Mouse (Mus musculus): ENCODE results near the gene Fth1. TPM values are rescaled to one million over a fixed set of nuclear protein-coding genes. Genes with fewer than 3 reads are reported as not detected.

The Fth1 gene
- polyA plus RNA-seq, 2 experiments = 1,645 to 3,787 TPM

GRCm38 (mm10) chr19:10033211-10033973 lies 53.0 kb downstream of the Fth1 start:
- Histone ChIP-seq H3K4me1 (replicated peaks; ENCODE audit: control insufficient read depth in 2 of 2, insufficient read depth in 2 of 2, low read length in 1 of 2) (0 out of 4 replicates have a peak, but pooled peaks cover 0 to 8% of the 10 kb centered on the region in 2 experiments), H3K36me3 (replicated peaks; ENCODE audit: control insufficient read depth, insufficient read depth, low read depth) (peaks cover 94% of the 10 kb centered on the region), H3K27ac (no peak overlapping the region), H3K9me3 (ENCODE audit: control insufficient read depth, low read length) (no peaks in the 10 kb centered on the region), H3K27me3 (ENCODE audit: control insufficient read depth, insufficient read depth, low read length) (no peaks in the 10 kb centered on the region), H3K4me3 (ENCODE audit: insufficient read depth in 1 of 2, low read depth in 2 of 2, low read length in 2 of 2) (no peak overlapping the region), H3K4me2 (ENCODE audit: low read depth) (no peak overlapping the region), H3K9ac (replicated peaks) (no peak overlapping the region)
- ATAC-seq (ENCODE audit: insufficient read depth) (peak; percentile 44; the same call in 1 of the 2 replicates), DNase-seq (ENCODE audit: low read depth in 3 of 3, low spot score in 3 of 3) (no peak)
- TF ChIP-seq CTCF (IDR thresholded peaks at IDR 0.05; ENCODE audit: low read depth) (peak; percentile 97), EP300 (IDR thresholded peaks at IDR 0.05; ENCODE audit: low read depth) (no peak)
- 43% methylated on average over 8 of the region's 8 CpGs for WGBS (ENCODE audit: insufficient replicate concordance)

GRCm38 (mm10) chr19:10034356-10034755 lies 54.0 kb downstream of the Fth1 start:
- DNase-seq (ENCODE audit: low read depth in 3 of 3, low spot score in 3 of 3) (no peak), ATAC-seq (ENCODE audit: insufficient read depth) (peak; percentile 4; the same call in 1 of the 2 replicates)
- 83% methylated on average over 5 of the region's 5 CpGs for WGBS (ENCODE audit: insufficient replicate concordance)
- TF ChIP-seq EP300 (IDR thresholded peaks at IDR 0.05; ENCODE audit: low read depth) (no peak), CTCF (IDR thresholded peaks at IDR 0.05; ENCODE audit: low read depth) (no peak)
- H3K27ac ChIP-seq = no peak overlapping the region
- 0 out of 4 replicates have a peak, but pooled peaks cover 0 to 8% of the 10 kb centered on the region in 2 experiments for H3K4me1 ChIP-seq (replicated peaks; ENCODE audit: control insufficient read depth in 2 of 2, insufficient read depth in 2 of 2, low read length in 1 of 2)
- H3K9ac ChIP-seq (replicated peaks) = no peak overlapping the region
- H3K27me3 ChIP-seq (ENCODE audit: control insufficient read depth, insufficient read depth, low read length) = no peaks in the 10 kb centered on the region
- no peaks in the 10 kb centered on the region for H3K9me3 ChIP-seq (ENCODE audit: control insufficient read depth, low read length)
- H3K4me3 ChIP-seq (ENCODE audit: insufficient read depth in 1 of 2, low read depth in 2 of 2, low read length in 2 of 2) = no peak overlapping the region
- no peak overlapping the region for H3K4me2 ChIP-seq (ENCODE audit: low read depth)
- H3K36me3 ChIP-seq (replicated peaks; ENCODE audit: control insufficient read depth, insufficient read depth, low read depth) = peaks cover 85% of the 10 kb centered on the region

Other genes with a start within 250 kb of the Fth1 start
- gene Scgb2a2, start 133.0 kb upstream of the Fth1 start, polyA plus RNA-seq (2012; rRNA removed) = not detected in 2 replicates
- gene Scgb2a2, start 133.0 kb upstream of the Fth1 start, polyA plus RNA-seq (2014; fragmentation: Nextera tagmentation; extraction: Ambion mirVana) = not detected in 2 replicates
- gene Incenp, start 81.0 kb upstream of the Fth1 start, polyA plus RNA-seq (2012; rRNA removed) = 51.1 and 69.7 TPM in 2 replicates
- gene Incenp, start 81.0 kb upstream of the Fth1 start, polyA plus RNA-seq (2014; fragmentation: Nextera tagmentation; extraction: Ambion mirVana) = 72.0 and 86.3 TPM in 2 replicates
- 0.08 TPM in 1 of 2 replicates, not detected in the other for gene Best1, start 21.0 kb downstream of the Fth1 start, polyA plus RNA-seq (2012; rRNA removed)
- gene Best1, start 21.0 kb downstream of the Fth1 start, polyA plus RNA-seq (2014; fragmentation: Nextera tagmentation; extraction: Ambion mirVana) = 0.09 and 0.10 TPM in 2 replicates
- 116 and 122 TPM in 2 replicates for gene Rab3il1, start 21.1 kb downstream of the Fth1 start, polyA plus RNA-seq (2012; rRNA removed)
- gene Rab3il1, start 21.1 kb downstream of the Fth1 start, polyA plus RNA-seq (2014; fragmentation: Nextera tagmentation; extraction: Ambion mirVana) = 240 and 255 TPM in 2 replicates
- 8.2 and 8.3 TPM in 2 replicates for gene Fads3, start 61.0 kb downstream of the Fth1 start, polyA plus RNA-seq (2012; rRNA removed)
- gene Fads3, start 61.0 kb downstream of the Fth1 start, polyA plus RNA-seq (2014; fragmentation: Nextera tagmentation; extraction: Ambion mirVana) = 4.4 and 5.1 TPM in 2 replicates
- 41.9 and 49.2 TPM in 2 replicates for gene Fads2, start 121.1 kb downstream of the Fth1 start, polyA plus RNA-seq (2012; rRNA removed)
- 22.7 and 25.8 TPM in 2 replicates for gene Fads2, start 121.1 kb downstream of the Fth1 start, polyA plus RNA-seq (2014; fragmentation: Nextera tagmentation; extraction: Ambion mirVana)
- gene Fads1, start 202.3 kb downstream of the Fth1 start, polyA plus RNA-seq (2012; rRNA removed) = 27.3 and 32.1 TPM in 2 replicates
- gene Fads1, start 202.3 kb downstream of the Fth1 start, polyA plus RNA-seq (2014; fragmentation: Nextera tagmentation; extraction: Ambion mirVana) = 45.2 and 50.5 TPM in 2 replicates
- 78.6 and 107 TPM in 2 replicates for gene Tmem258, start 223.4 kb downstream of the Fth1 start, polyA plus RNA-seq (2012; rRNA removed)
- gene Tmem258, start 223.4 kb downstream of the Fth1 start, polyA plus RNA-seq (2014; fragmentation: Nextera tagmentation; extraction: Ambion mirVana) = 397 and 402 TPM in 2 replicates
- gene Fen1, start 223.6 kb downstream of the Fth1 start, polyA plus RNA-seq (2012; rRNA removed) = 53.1 and 75.8 TPM in 2 replicates
- gene Fen1, start 223.6 kb downstream of the Fth1 start, polyA plus RNA-seq (2014; fragmentation: Nextera tagmentation; extraction: Ambion mirVana) = 131 and 145 TPM in 2 replicates